In the genomic region with DNA sequence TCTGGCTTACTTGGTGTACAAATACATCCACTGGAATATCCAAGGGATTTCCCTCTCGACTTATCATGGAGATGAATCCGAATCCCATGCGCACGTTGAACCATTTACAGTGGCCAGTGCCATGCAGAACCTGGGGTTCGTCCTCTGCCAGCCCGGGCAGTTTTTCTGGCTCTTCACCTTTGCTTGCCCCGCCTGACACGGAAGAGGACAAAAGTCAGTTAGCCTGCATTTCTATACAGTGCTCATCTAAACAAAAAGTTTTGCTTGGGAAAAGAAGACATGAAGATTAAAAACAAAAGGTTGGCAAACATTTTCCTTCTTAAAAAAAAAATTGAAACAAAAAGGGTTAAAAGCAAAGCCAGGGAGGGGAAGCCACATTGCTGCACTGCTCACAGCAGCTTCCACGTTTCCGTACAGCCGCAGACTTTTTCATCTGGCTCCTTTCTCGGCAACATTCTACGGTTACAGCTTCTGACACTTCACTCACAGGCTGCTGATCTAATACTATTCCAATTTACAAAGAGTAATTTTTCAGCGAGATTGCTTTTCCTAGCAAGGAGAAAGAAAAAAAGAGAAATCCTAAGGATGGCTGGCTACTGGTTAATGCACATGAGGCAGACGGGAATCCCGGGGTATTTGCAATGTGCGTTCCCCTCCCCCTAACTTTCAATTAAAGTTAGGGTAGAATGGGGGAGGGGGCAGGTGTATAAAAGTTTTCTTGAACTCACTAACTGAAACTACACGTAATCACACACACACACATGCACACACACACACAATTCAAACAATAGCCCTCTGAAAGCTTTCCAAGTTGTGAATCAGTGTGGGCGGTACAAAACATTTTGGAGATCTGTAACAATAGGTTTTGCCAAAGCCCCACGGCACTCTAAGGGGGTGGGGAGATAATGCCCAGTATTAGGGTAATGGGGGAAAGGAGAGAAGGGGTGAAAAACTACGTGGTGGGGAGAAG, we compare ENCODE assay signal across 8 mouse cellular contexts. TPM values are rescaled to one million over a fixed set of nuclear protein-coding genes. Genes with fewer than 3 reads are reported as not detected.
DNase-seq lines count a peak whose midpoint lies in the region; ATAC-seq and TF ChIP-seq lines count a peak whose summit lies in the region.

No protein-coding gene starts in this region.

- H3K4me3 ChIP-seq in E14TG2a.4 (replicated peaks; ENCODE audit: low read length): peak overlapping the region; percentile 70
- peak overlapping the region; percentile 69 for H3K4me3 ChIP-seq in hindbrain, embryonic 10.5 days
- H3K4me3 ChIP-seq in midbrain, embryonic 11.5 days (ENCODE audit: low read depth, low read length): peak overlapping the region; percentile 56
- no peak overlapping the region for H3K4me3 ChIP-seq in cerebellum, adult 2 months (replicated peaks; ENCODE audit: insufficient read depth, low read depth, low read length)
- H3K4me3 ChIP-seq in layer of hippocampus, adult 2 months: no peak overlapping the region

- peaks cover 47% of the 10 kb centered on the region for H3K4me1 ChIP-seq in E14TG2a.4 (replicated peaks; ENCODE audit: low read depth, low read length)
- peaks cover 50% of the 10 kb centered on the region for H3K4me1 ChIP-seq in hindbrain, embryonic 10.5 days (replicated peaks)
- peaks cover 31% of the 10 kb centered on the region for H3K4me1 ChIP-seq in midbrain, embryonic 11.5 days (ENCODE audit: control insufficient read depth, insufficient read depth, low read length)
- H3K4me1 ChIP-seq in cerebellum, adult 2 months (ENCODE audit: control insufficient read depth, insufficient read depth, low read length): no peaks in the 10 kb centered on the region

- no peak for TF ChIP-seq CTCF in E14TG2a.4 (conservative IDR thresholded peaks at IDR 0.05; ENCODE audit: low read length)
- no peak for TF ChIP-seq CTCF in brain, embryonic 14.5 days (IDR thresholded peaks at IDR 0.05; ENCODE audit: borderline replicate concordance, extremely low read depth, insufficient read depth, insufficient read length)
- no peak for TF ChIP-seq CTCF in cerebellum, adult 2 months (IDR thresholded peaks at IDR 0.05; ENCODE audit: borderline replicate concordance, insufficient read depth, low read depth, low read length)
- no peak for TF ChIP-seq CTCF in layer of hippocampus, adult 2 months (conservative IDR thresholded peaks at IDR 0.05)

- H3K27me3 ChIP-seq in E14TG2a.4 (ENCODE audit: insufficient read depth, low read length): peaks cover 2% of the 10 kb centered on the region; the same call in 1 of the 2 replicates
- no peaks in the 10 kb centered on the region for H3K27me3 ChIP-seq in hindbrain, embryonic 10.5 days (ENCODE audit: insufficient read depth, poor library complexity, severe bottlenecking)
- H3K27me3 ChIP-seq in midbrain, embryonic 11.5 days (ENCODE audit: control insufficient read depth, insufficient read depth, low read length): no peaks in the 10 kb centered on the region
- H3K27me3 ChIP-seq in cerebellum, adult 2 months (ENCODE audit: control insufficient read depth, insufficient read depth, low read length): peaks cover 5% of the 10 kb centered on the region; the same call in 1 of the 2 replicates

- peak overlapping the region; percentile 72 for H3K9ac ChIP-seq in midbrain, embryonic 11.5 days (ENCODE audit: low read length)

- peak overlapping the region; percentile 95 for H3K27ac ChIP-seq in hindbrain, embryonic 10.5 days
- peak overlapping the region; percentile 66 for H3K27ac ChIP-seq in midbrain, embryonic 11.5 days (ENCODE audit: low read depth, low read length)
- H3K27ac ChIP-seq in cerebellum, adult 2 months (ENCODE audit: insufficient read depth, low read length): no peak overlapping the region
- no peak overlapping the region for H3K27ac ChIP-seq in layer of hippocampus, adult 2 months

- peak; percentile 68 for DNase-seq in brain, embryonic 14.5 days (ENCODE audit: low read depth)
- DNase-seq in hindbrain, embryonic 10.5 days (ENCODE audit: low spot score): peak; percentile 58
- peak; percentile 94 for DNase-seq in midbrain, embryonic 11.5 days (ENCODE audit: low spot score, missing footprints)
- DNase-seq in cerebellum, adult 2 months: no peak
- no peak for DNase-seq in frontal cortex, postnatal 10 days (ENCODE audit: low spot score in 2 of 2)
- no peak for DNase-seq in frontal cortex, postnatal 14 days (ENCODE audit: low spot score in 2 of 2)
- DNase-seq in layer of hippocampus, adult 2 months (ENCODE audit: low spot score in 2 of 2): no peak

- peak overlapping the region; percentile 59 for H3K4me2 ChIP-seq in midbrain, embryonic 11.5 days

- H3K36me3 ChIP-seq in E14TG2a.4 (ENCODE audit: insufficient read depth, low read length): no peaks in the 10 kb centered on the region
- no peaks in the 10 kb centered on the region for H3K36me3 ChIP-seq in hindbrain, embryonic 10.5 days
- H3K36me3 ChIP-seq in midbrain, embryonic 11.5 days (ENCODE audit: control insufficient read depth, insufficient read depth, low read length): no peaks in the 10 kb centered on the region

- H3K9me3 ChIP-seq in E14TG2a.4 (ENCODE audit: low read length): no peaks in the 10 kb centered on the region
- H3K9me3 ChIP-seq in hindbrain, embryonic 10.5 days: no peaks in the 10 kb centered on the region
- H3K9me3 ChIP-seq in midbrain, embryonic 11.5 days (ENCODE audit: control insufficient read depth, low read length): no peaks in the 10 kb centered on the region

- peak; percentile 71 for ATAC-seq in midbrain, embryonic 11.5 days (ENCODE audit: low FRiP score)

- 0 out of 2 replicates have a peak, but pooled peaks have one; percentile 12 for TF ChIP-seq POLR2A in brain, embryonic 14.5 days (IDR thresholded peaks at IDR 0.05; ENCODE audit: borderline replicate concordance, extremely low read depth, insufficient read depth, insufficient read length, poor library complexity, severe bottlenecking)
- TF ChIP-seq POLR2A in cerebellum, adult 2 months (IDR thresholded peaks at IDR 0.05; ENCODE audit: borderline replicate concordance, insufficient read depth, low read length): no peak

- WGBS in hindbrain, embryonic 10.5 days: 2% methylated on average over 21 of the region's 21 CpGs
- WGBS in midbrain, embryonic 11.5 days: under 1% methylated on average over 21 of the region's 21 CpGs
- whole genome bisulfite sequencing in cerebellum, adult 2 months: 7% methylated on average over 21 of the region's 21 CpGs

RNA-seq across cellular contexts. Expression of gene Lin28b, which starts 16.9 kb away (rescaled TPM):
- polyA plus RNA-seq in brain, embryonic 14.5 days (2012; rRNA removed): 13.4 and 15.1 TPM in 2 replicates
- polyA plus RNA-seq in hindbrain, embryonic 10.5 days (2016; fragmentation: Nextera tagmentation; extraction: Ambion mirVana): 19.9 and 40.8 TPM in 2 replicates
- 27.3 and 27.5 TPM in 2 replicates for polyA plus RNA-seq in midbrain, embryonic 11.5 days (2014; fragmentation: Nextera tagmentation; extraction: Ambion mirVana)
- polyA plus RNA-seq in cerebellum, adult 2 months (2012; rRNA removed): 2.9 and 3.2 TPM in 2 replicates
- 1 to 10 TPM; 1.1 TPM for total RNA-seq in layer of hippocampus, adult 2 months (2021)

Comparison
In these comparisons a context has a peak if more than half of its experiments do, and no peak if none do; other contexts are left out.
1. H3K4me3 ChIP-seq: peak in E14TG2a.4 (single experiment), hindbrain, embryonic 10.5 days (single experiment) and midbrain, embryonic 11.5 days (single experiment); none in cerebellum, adult 2 months (single experiment) and layer of hippocampus, adult 2 months (single experiment).
2. DNase-seq: peak in brain, embryonic 14.5 days (single experiment), hindbrain, embryonic 10.5 days (single experiment) and midbrain, embryonic 11.5 days (single experiment); none in cerebellum, adult 2 months (0 of 2), frontal cortex, postnatal 10 days (0 of 2), frontal cortex, postnatal 14 days (0 of 2) and layer of hippocampus, adult 2 months (0 of 2).
3. H3K27ac ChIP-seq: peak in hindbrain, embryonic 10.5 days (single experiment) and midbrain, embryonic 11.5 days (single experiment); none in cerebellum, adult 2 months (single experiment) and layer of hippocampus, adult 2 months (single experiment).